Mouse (Mus musculus) intestine, embryonic 14.5 days (tissue): ENCODE data around the gene Mmp9. TPM values are rescaled to one million over a fixed set of nuclear protein-coding genes. Genes with fewer than 3 reads are reported as not detected.

Source experiments
- ATAC-seq: fragments of 200-750 bp; cut with Nextera tagmentation; replicated peaks from 2 replicates; pipeline ENCODE4 v1.8.0; 2017; ENCODE audit warnings: low read depth, moderate number of reproducible peaks, moderate TSS enrichment, moderate library complexity; ENCODE audit not compliant: low FRiP score, low TSS enrichment
- DNase-seq: peaks from one replicate; pipeline ENCODE4 v3.0.0-alpha.2; 2018; ENCODE audit warnings: low spot score
- H3K27ac ChIP-seq: fragments of 300-500 bp; sonication (generic); 2 replicates; pipeline ENCODE4 v1.5.1; 2014; ENCODE audit warnings: low read depth, mild to moderate bottlenecking, control low read depth
- H3K27me3 ChIP-seq: fragments of 300-500 bp; sonication (generic); replicated peaks from 2 replicates; pipeline ENCODE4 v1.6.1; 2014; ENCODE audit warnings: low read length, control low read depth; ENCODE audit not compliant: control insufficient read depth, insufficient read depth
- H3K36me3 ChIP-seq: fragments of 300-500 bp; sonication (generic); 2 replicates; pipeline ENCODE4 v1.6.1; 2014; ENCODE audit warnings: low read length, control low read depth; ENCODE audit not compliant: control insufficient read depth, insufficient read depth
- H3K4me1 ChIP-seq: fragments of 300-500 bp; sonication (generic); replicated peaks from 2 replicates; pipeline ENCODE4 v1.6.1; 2014; ENCODE audit warnings: low read length, control low read depth, mixed read lengths; ENCODE audit not compliant: control insufficient read depth, insufficient read depth
- H3K4me2 ChIP-seq: fragments of 300-500 bp; sonication (generic); 2 replicates; pipeline ENCODE4 v1.6.1; 2014; ENCODE audit warnings: low read length
- H3K4me3 ChIP-seq: fragments of 300-500 bp; sonication (generic); 2 replicates; pipeline ENCODE4 v1.5.1; 2014; ENCODE audit warnings: low read depth, low read length, control low read depth, mixed read lengths
- H3K9ac ChIP-seq: fragments of 300-500 bp; sonication (generic); 2 replicates; pipeline ENCODE4 v1.6.1; 2014; ENCODE audit warnings: mild to moderate bottlenecking, low read length
- H3K9me3 ChIP-seq: fragments of 300-500 bp; sonication (generic); 2 replicates; pipeline ENCODE4 v1.6.1; 2016; ENCODE audit warnings: low read length, control low read depth; ENCODE audit not compliant: control insufficient read depth
- WGBS: fragments of 180-500 bp; shearing (Covaris S2); extraction: QIAGEN DNeasy Blood & Tissue Kit; methylation state at CpG from one replicate; pipeline ENCODE4 v1.1.7; 2014; 5-methylcytosine and 5-hydroxymethylcytosine counted together
- polyA plus RNA-seq: library from polyadenylated mRNA; unstranded; fragments of >200 nt; fragmentation: Nextera tagmentation; extraction: Ambion mirVana; gene quantifications from 2 replicates; pipeline ENCODE4 v1.2.1, GENCODE M21; 2014

Mmp9 gene
- polyA plus RNA-seq, result 2.4 and 3.3 TPM in 2 replicates

DNA sequence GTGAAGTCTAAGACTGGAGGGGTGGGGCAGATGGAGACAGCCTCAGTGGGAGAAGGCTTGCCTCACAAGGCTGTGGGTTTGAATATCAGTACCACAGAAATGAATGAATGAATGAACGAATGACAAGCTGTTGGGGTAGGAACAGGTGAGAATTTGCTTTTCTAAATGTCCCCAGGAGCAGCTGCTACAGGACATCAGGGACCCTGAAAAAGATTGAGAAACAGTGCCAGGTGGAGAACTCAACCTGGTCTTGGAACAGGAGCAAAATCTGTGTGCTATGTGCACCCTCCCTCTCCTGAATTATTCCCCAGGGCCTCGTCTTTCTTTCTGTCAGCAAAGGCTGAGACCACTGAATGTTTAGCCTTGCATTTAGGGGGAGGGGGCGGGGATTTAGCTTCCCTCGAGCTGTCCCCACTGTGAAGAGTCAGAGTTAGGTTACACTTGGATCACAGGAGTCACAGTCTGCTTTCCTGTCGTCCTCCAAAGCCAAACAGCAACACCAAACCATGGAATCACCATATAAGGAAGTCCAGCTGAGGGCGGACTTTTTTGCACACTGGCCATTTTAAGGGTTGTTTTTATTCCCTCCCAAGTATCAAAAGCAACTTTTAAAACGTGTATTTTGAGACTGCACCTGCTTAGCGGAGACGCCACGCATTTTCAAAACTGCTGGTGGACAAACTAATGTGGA, at the start of gene Mmp9:
Gene Mmp9 (plus strand): TSS at position 641 of the 691 bp plus-strand sequence.
- no peaks in the 10 kb centered on the region for H3K9me3 ChIP-seq
- ATAC-seq, result no peak
- 24% methylated on average over 10 of the region's 10 CpGs for WGBS
- H3K27me3 ChIP-seq, result peaks cover 28% of the 10 kb centered on the region
- no peak within 1 kb of the TSS for H3K4me2 ChIP-seq
- H3K4me1 ChIP-seq, result peaks cover 21% of the 10 kb centered on the region; the same call in 1 of the 2 replicates
- H3K27ac ChIP-seq, result no peak within 1 kb of the TSS
- no peaks in the 10 kb centered on the region for H3K36me3 ChIP-seq
- H3K9ac ChIP-seq, result no peak within 1 kb of the TSS
- DNase-seq, result no peak
- no peak within 1 kb of the TSS for H3K4me3 ChIP-seq

DNA sequence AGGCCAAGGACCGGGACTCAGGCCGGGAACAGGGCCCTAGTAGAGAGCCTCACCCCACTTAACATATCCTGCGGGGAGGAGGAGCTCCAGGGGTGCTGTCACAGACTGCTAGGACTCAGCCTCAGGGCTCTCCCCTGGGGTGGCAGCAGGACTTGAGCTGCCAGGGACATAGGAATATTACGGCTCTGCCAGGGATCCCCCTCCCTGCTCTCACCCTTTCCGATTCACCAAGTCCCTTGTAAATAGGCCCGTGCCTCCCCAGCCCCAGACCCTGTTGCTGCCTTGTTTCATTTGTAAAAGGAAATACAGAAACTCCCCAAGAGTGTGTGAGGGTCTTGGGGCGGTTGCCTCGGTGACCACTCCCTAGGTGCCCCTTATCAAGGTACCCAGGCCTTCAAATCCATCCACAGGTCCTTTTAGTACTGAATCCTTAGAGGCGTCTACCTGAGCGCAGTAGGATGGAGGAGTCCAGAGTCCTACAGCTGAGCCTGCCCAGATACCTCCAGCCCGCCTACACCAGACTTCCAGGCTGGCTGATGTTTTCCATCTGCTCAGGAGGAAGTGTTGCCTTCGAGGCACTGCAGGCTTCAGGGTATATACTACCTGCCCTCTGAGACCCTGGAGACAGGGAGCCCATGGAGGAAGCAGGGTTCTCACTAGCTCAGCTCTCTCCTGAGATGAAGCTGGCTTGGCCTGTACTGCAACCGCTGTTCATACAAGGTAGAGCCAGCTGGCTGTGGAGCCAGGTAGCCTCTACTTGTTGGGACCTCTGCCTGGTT, 49.3 kb upstream of the Mmp9 start:
- no peak for ATAC-seq
- DNase-seq, result no peak
- Histone ChIP-seq H3K9me3 (no peaks in the 10 kb centered on the region), H3K27ac (no peak overlapping the region), H3K9ac (no peak overlapping the region), H3K4me1 (no peaks in the 10 kb centered on the region), H3K27me3 (no peaks in the 10 kb centered on the region), H3K36me3 (peaks cover 100% of the 10 kb centered on the region), H3K4me2 (no peak overlapping the region), H3K4me3 (no peak overlapping the region)
- WGBS, result 79% methylated on average over 13 of the region's 13 CpGs

DNA sequence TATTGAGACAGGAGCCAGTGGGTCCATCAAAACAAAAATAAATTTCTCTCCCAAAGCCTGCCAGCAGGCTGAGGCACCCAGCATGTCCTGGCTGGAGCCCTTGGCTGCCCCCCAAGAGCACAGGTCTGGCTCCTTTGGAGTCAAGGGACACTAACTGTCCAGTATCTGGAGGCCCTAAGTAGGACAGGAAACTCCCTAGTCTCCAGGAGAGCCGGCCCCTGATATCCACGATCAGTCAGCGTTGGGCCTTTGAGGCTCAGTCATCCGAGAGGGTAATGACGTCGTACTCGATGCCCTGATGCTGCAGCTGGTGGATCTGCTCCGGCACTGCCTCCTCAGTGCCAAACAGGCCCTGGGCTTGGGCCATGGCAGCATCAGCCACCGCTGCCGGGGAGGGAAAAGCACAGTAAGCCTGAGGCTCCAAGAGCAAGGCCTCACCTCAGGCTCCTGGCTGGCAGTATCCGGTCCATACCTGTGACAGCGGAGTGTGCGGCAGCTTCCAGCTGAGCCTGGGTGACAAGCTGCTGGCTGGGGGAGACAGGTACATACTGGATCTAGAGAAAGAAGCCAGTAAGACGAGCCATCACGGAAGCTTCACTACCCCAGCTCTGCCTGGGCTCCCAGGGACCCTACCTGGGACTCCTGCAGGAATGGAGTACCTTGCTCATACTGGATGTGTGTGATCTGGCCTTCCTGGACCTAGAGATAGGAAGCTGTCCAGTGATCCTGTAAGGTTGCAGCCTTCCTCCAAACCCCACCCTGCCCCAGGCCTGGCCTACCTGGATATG, 48.5 kb upstream of the Mmp9 start:
- Histone ChIP-seq H3K4me1 (no peaks in the 10 kb centered on the region), H3K9me3 (no peaks in the 10 kb centered on the region), H3K36me3 (peaks cover 100% of the 10 kb centered on the region), H3K27ac (no peak overlapping the region), H3K4me3 (no peak overlapping the region), H3K27me3 (no peaks in the 10 kb centered on the region), H3K9ac (no peak overlapping the region), H3K4me2 (no peak overlapping the region)
- ATAC-seq (no peak), DNase-seq (no peak)
- WGBS, result 87% methylated on average over 15 of the region's 15 CpGs

DNA sequence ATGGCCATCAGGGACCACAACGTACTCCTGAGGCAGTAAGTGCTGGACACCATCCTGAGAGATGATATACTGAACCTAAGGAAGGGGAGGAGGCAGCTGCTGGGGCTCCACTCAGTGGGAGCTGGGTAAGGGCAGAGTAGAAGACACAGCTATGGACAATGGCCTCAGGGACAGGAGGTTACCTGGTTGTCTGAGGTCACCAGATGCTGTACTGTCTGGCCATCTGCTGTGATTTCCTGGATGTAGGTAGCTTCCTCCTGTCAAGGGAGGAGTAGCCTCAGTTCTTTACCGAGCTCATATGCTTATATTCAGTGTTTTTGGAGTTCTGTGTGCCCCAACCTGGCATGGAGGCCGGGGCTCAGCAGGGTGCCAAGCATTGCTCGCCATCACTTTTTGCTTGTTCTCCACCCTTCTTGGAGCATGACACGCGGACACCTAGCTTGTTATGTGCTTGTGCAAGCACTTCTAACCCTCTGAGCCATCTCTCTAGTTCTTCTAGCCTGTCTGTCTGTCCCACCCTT, 47.8 kb upstream of the Mmp9 start:
- ATAC-seq (no peak), DNase-seq (no peak)
- peaks cover 100% of the 10 kb centered on the region for H3K36me3 ChIP-seq
- no peak overlapping the region for H3K4me3 ChIP-seq
- H3K4me2 ChIP-seq, result no peak overlapping the region
- H3K27ac ChIP-seq, result no peak overlapping the region
- H3K27me3 ChIP-seq, result no peaks in the 10 kb centered on the region
- no peak overlapping the region for H3K9ac ChIP-seq
- no peaks in the 10 kb centered on the region for H3K4me1 ChIP-seq
- no peaks in the 10 kb centered on the region for H3K9me3 ChIP-seq
- 90% methylated on average over 6 of the region's 6 CpGs for WGBS

DNA sequence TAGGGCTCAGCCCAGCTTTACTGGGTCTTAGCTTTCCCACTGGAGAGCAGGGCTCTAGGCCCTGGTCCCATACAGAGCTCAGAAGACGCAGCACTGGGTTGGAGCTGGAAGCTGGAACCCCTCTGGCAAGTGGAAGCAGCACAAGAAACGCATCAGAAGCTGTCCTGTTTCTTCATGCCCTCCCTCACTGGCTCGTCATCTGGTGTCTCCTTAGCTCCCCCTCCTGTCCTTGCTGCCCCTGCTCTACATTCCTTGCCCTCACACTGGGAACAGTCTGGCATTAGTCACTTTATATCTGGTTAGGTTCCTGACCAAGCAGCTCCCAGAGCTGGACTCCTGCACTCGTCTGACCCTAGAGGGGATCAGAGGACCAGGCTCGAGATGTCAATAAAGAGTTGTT, 46.5 kb upstream of the Mmp9 start:
- ATAC-seq (no peak), DNase-seq (no peak)
- H3K36me3 ChIP-seq, result peaks cover 100% of the 10 kb centered on the region
- 67% methylated on average over 5 of the region's 5 CpGs for WGBS
- no peaks in the 10 kb centered on the region for H3K4me1 ChIP-seq
- no peak overlapping the region for H3K4me3 ChIP-seq
- H3K4me2 ChIP-seq, result no peak overlapping the region
- H3K27ac ChIP-seq, result no peak overlapping the region
- no peaks in the 10 kb centered on the region for H3K27me3 ChIP-seq
- H3K9me3 ChIP-seq, result no peaks in the 10 kb centered on the region
- H3K9ac ChIP-seq, result no peak overlapping the region

DNA sequence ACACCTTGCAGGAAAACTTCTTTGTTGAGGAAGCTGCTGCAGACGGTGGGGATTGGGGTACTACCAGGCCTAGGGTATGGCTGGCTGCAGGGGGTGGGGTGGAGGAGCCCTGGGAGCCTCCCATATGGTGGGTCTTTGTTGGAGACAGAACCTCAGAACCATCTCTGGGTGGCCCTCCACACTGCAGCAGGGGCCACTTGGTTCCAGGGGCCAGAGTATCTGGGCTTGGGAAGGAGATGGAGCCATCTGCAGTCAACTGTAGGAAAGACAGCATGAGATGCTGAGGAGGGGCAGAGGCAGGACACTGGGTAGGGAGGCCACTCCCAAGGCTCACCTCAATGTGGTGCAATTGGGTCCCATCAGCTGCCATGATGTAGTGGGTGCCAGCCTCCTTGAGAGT, 45.9 kb upstream of the Mmp9 start:
- H3K4me2 ChIP-seq, result no peak overlapping the region
- H3K9me3 ChIP-seq, result no peaks in the 10 kb centered on the region
- peaks cover 100% of the 10 kb centered on the region for H3K36me3 ChIP-seq
- no peaks in the 10 kb centered on the region for H3K27me3 ChIP-seq
- no peak for DNase-seq
- no peak overlapping the region for H3K27ac ChIP-seq
- no peak overlapping the region for H3K9ac ChIP-seq
- no peak overlapping the region for H3K4me3 ChIP-seq
- no peaks in the 10 kb centered on the region for H3K4me1 ChIP-seq
- ATAC-seq, result no peak
- WGBS, result 93% methylated on average over 1 of the region's 1 CpGs

DNA sequence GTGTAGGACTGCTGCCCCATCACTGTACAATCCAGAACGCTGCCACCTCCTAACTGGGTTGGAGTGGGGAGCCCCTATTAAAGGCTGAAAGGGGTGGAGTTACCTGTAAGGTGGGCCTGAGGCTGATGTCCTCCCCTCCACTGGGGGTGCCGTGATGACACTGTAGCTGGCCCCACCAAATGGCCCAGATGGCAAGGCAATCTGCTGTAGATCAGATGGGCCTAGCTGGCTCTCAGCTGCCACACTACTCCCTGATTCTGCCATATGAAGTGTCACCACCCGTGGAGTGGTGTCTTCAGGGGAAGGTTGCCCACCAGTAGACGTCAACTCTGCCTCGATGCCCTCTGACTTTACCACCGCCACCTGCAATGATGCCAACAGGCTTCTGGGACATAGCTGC, 44.7 kb upstream of the Mmp9 start:
- 95% methylated on average over 6 of the region's 6 CpGs for WGBS
- ATAC-seq (no peak), DNase-seq (no peak)
- Histone ChIP-seq H3K4me1 (no peaks in the 10 kb centered on the region), H3K36me3 (peaks cover 100% of the 10 kb centered on the region), H3K27ac (no peak overlapping the region), H3K9me3 (no peaks in the 10 kb centered on the region), H3K4me3 (no peak overlapping the region), H3K9ac (no peak overlapping the region), H3K27me3 (no peaks in the 10 kb centered on the region), H3K4me2 (no peak overlapping the region)

DNA sequence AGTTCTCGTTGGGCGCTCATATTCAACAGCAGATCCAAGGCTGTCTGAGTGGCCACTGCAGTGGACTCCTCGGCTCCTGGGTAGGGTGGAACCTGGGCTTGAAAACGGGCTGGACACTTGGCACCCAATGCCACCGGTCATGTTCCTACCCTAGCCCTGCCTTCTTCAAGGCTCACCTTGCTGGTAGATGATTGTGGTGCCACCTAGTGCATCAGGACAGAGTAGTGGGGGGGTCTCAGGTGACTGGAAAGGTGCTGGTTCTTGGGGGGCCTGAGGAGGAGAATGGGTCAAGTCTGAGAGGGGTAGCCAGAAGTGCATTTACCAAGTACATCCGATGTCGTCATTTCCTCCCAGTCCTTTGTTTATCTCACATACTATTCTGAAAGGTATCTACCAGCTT, 42.6 kb upstream of the Mmp9 start:
- Histone ChIP-seq H3K9me3 (no peaks in the 10 kb centered on the region), H3K4me1 (no peaks in the 10 kb centered on the region), H3K4me2 (no peak overlapping the region), H3K4me3 (no peak overlapping the region), H3K36me3 (peaks cover 100% of the 10 kb centered on the region), H3K27ac (no peak overlapping the region), H3K9ac (no peak overlapping the region), H3K27me3 (no peaks in the 10 kb centered on the region)
- ATAC-seq (no peak), DNase-seq (no peak)
- 88% methylated on average over 7 of the region's 7 CpGs for WGBS
